Mouse (Mus musculus) hindbrain, postnatal 0 days (tissue): ENCODE data around the gene Gm19935. TPM values are rescaled to one million over a fixed set of nuclear protein-coding genes. Genes with fewer than 3 reads are reported as not detected.

Experiments
- ATAC-seq: fragments of 200-750 bp; cut with Nextera tagmentation; 2 replicates; pipeline ENCODE4 v1.8.0; 2017; ENCODE audit warnings: mild to moderate bottlenecking, moderate TSS enrichment, moderate library complexity
- DNase-seq: peaks from one replicate; pipeline ENCODE4 v3.0.0-alpha.2; 2015; ENCODE audit warnings: low spot score
- H3K27ac ChIP-seq: fragments of 300-500 bp; sonication (generic); 2 replicates; pipeline ENCODE4 v1.5.1; 2014; ENCODE audit warnings: mild to moderate bottlenecking
- H3K27me3 ChIP-seq: fragments of 300-500 bp; sonication (generic); 2 replicates; pipeline ENCODE4 v1.6.1; 2014; ENCODE audit warnings: low read length, mixed read lengths; ENCODE audit not compliant: insufficient read depth
- H3K36me3 ChIP-seq: fragments of 300-500 bp; sonication (generic); 2 replicates; pipeline ENCODE4 v1.6.1; 2014; ENCODE audit warnings: low read length, mixed read lengths; ENCODE audit not compliant: insufficient read depth
- H3K4me1 ChIP-seq: fragments of 300-500 bp; sonication (generic); 2 replicates; pipeline ENCODE4 v1.6.1; 2014; ENCODE audit warnings: antibody characterized with exemption, low read length, mixed read lengths; ENCODE audit not compliant: insufficient read depth
- H3K4me2 ChIP-seq: fragments of 300-500 bp; sonication (generic); 2 replicates; pipeline ENCODE4 v1.6.1; 2014; ENCODE audit warnings: low read depth, mild to moderate bottlenecking, low read length, moderate library complexity, mixed read lengths
- H3K4me3 ChIP-seq: fragments of 300-500 bp; sonication (generic); 2 replicates; pipeline ENCODE4 v1.5.1; 2014; ENCODE audit warnings: low read length
- H3K9ac ChIP-seq: fragments of 300-500 bp; sonication (generic); replicated peaks from 2 replicates; pipeline ENCODE4 v1.6.1; 2014; ENCODE audit warnings: mild to moderate bottlenecking, low read length, moderate library complexity, mixed read lengths
- H3K9me3 ChIP-seq: fragments of 300-500 bp; sonication (generic); 2 replicates; pipeline ENCODE4 v1.6.1; 2016; ENCODE audit warnings: low read length, mixed read lengths
- CTCF ChIP-seq: IDR thresholded peaks from 2 replicates; pipeline ENCODE4 v1.5.1; 2016; ENCODE audit warnings: antibody characterized with exemption, control low read depth, low read depth
- WGBS: fragments of 180-500 bp; shearing (Covaris S2); extraction: QIAGEN DNeasy Blood & Tissue Kit; methylation state at CpG from one replicate; pipeline ENCODE4 v1.1.7; 2014; 5-methylcytosine and 5-hydroxymethylcytosine counted together
- microRNA-seq, 2 experiments: library from miRNA; unstranded; fragments of <30 nt; microRNA quantifications; one replicate each; pipeline ENCODE4; 2016
- polyA plus RNA-seq: library from polyadenylated mRNA; unstranded; fragments of >200 nt; fragmentation: Nextera tagmentation; extraction: Ambion mirVana; gene quantifications from 2 replicates; pipeline ENCODE4 v1.2.1, GENCODE M21; 2015
- total RNA-seq: library from RNA; depleted of rRNA; stranded (reverse); fragments of >200 nt; gene quantifications from 2 replicates; pipeline ENCODE4 v1.2.3, GENCODE M21; 2014; rRNA removed

Gene Gm19935
- total and polyA plus RNA-seq, 2 experiments from 2014 or later: 3.9 to 7.2 TPM

GRCm38 (mm10) chr8:90793710-90794109, 23.5 kb downstream of the Gm19935 start:
- peak; percentile 90 for DNase-seq
- no peaks in the 10 kb centered on the region for H3K27me3 ChIP-seq
- H3K9me3 ChIP-seq: no peaks in the 10 kb centered on the region
- TF ChIP-seq CTCF: peak; percentile 94
- H3K4me1 ChIP-seq: 0 out of 2 replicates have a peak, but pooled peaks cover 3% of the 10 kb centered on the region
- 2% methylated on average over 3 of the region's 3 CpGs for WGBS
- peak; percentile 78 for ATAC-seq
- H3K4me2 ChIP-seq: no peak overlapping the region
- no peaks in the 10 kb centered on the region for H3K36me3 ChIP-seq
- H3K27ac ChIP-seq: no peak overlapping the region
- no peak overlapping the region for H3K4me3 ChIP-seq
- H3K9ac ChIP-seq: no peak overlapping the region

GRCm38 (mm10) chr8:90791616-90792015, 25.6 kb downstream of the Gm19935 start:
- Histone ChIP-seq H3K4me2 (no peak overlapping the region), H3K27ac (no peak overlapping the region), H3K36me3 (no peaks in the 10 kb centered on the region), H3K4me1 (0 out of 2 replicates have a peak, but pooled peaks cover 3% of the 10 kb centered on the region), H3K27me3 (no peaks in the 10 kb centered on the region), H3K4me3 (no peak overlapping the region), H3K9me3 (no peaks in the 10 kb centered on the region), H3K9ac (no peak overlapping the region)
- WGBS: 100% methylated on average over 1 of the region's 1 CpGs
- no peak for DNase-seq
- no peak for ATAC-seq
- TF ChIP-seq CTCF: no peak

DNA sequence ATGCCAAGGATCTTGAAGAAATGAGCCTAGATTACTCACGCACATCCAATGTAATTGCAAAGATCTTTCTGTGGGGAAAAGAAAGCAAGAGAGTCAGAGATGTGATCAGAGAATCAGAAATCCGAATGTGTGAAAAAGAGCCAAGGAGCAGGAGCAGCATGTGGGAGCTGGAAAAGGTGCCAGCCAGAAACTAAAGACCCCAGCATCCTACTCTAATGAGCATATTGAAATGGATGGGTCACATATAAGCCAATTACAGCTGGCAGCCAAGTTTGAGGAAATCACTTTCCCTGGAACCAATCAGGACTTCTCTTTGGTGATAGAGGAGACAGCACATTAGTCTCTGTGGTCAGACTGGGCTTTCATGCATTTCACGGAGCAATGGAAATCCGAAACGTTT, 47.4 kb downstream of the Gm19935 start:
- peak; percentile 35 for DNase-seq
- Histone ChIP-seq H3K9me3 (no peaks in the 10 kb centered on the region), H3K27me3 (no peaks in the 10 kb centered on the region), H3K4me2 (no peak overlapping the region), H3K27ac (no peak overlapping the region), H3K4me1 (no peaks in the 10 kb centered on the region), H3K4me3 (no peak overlapping the region), H3K9ac (no peak overlapping the region), H3K36me3 (no peaks in the 10 kb centered on the region)
- TF ChIP-seq CTCF: no peak
- no peak for ATAC-seq
- WGBS: 57% methylated on average over 5 of the region's 5 CpGs

Small RNA genes within 50 kb of the gene (microRNA-seq; reads per million reads assigned to microRNA genes)
- gene Gm44382: 0 reads per million in 2 experiments

Other genes starting within 250 kb of the Gm19935 start
- gene Chd9, start 11.0 kb upstream of the Gm19935 start, total RNA-seq: 87.2 and 112 TPM in 2 replicates
- 103 and 106 TPM in 2 replicates for gene Chd9, start 11.0 kb upstream of the Gm19935 start, polyA plus RNA-seq